Mouse (Mus musculus): ENCODE measurements around the gene Hras. TPM values are rescaled to one million over a fixed set of nuclear protein-coding genes. Genes with fewer than 3 reads are reported as not detected.
A peak's percentile ranks its signal among the peaks of the same experiment; 100 is the strongest.

Hras gene
- total RNA-seq, 2 experiments from 2014 or later = 28.8 to 57.4 TPM

DNA sequence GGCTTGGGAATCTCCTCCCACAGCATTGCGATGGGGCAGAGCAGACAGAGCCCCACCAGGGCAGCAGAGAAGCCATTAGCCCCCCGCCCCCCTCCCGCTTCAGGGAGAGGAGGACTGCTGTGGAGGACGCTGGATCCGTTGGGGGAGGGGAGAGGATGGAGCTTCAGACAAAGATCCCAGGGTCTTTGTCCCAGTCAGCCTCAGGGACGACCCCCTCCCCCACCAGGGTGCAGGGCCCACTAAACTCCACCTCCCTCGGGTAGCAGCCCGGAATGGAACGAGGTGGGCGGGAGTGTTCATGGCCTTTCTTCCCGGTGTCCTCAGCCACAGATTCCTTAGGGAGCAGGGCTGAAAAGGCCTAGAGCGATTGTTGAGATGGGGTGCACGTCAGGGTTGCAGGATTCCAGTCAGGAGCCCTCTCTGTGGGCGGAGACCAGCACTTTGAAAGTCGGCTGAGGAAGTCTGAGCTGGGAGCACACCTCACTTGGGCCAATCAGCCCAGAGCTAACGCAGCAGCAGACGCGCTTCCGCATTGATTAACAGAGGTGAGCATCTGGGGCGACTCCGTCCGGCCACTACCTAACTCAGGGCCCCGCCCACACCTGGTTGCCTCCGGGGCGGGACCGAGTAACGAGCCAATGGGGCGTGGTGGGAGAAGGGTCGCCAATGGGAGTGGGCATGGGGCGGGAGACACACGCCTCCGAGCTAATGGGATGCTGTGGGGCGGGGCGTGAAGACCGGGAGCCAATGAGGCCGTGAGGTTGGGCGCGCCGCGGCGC, 21.5 kb upstream of the Hras start, which contains the start of gene Rassf7:
Gene Rassf7 (plus strand): TSS at position 760 of the 779 bp plus-strand sequence.
- peak; percentile 86 for ATAC-seq (replicated peaks; ENCODE audit: poor library complexity, severe bottlenecking)

DNA sequence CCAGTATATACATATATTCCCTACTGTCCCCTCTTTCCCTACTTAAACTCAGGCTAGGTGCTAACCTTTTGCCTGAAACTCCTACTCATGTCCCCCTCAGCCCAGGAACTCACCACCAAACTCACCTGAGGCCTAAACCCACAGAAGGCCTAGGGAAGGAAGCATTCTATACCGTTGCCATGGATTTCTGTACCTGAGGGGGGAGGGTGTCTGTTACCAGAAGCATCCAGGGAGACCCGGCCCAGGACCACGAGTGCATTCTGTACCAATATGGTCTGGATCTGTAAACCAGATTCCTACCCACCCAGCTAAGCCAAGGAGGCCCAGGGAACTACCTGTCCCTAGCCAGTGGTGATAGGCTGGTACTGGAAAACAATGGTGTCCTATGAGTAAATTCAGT, 20.5 kb upstream of the Hras start:
- ATAC-seq (replicated peaks; ENCODE audit: poor library complexity, severe bottlenecking) = no peak

DNA sequence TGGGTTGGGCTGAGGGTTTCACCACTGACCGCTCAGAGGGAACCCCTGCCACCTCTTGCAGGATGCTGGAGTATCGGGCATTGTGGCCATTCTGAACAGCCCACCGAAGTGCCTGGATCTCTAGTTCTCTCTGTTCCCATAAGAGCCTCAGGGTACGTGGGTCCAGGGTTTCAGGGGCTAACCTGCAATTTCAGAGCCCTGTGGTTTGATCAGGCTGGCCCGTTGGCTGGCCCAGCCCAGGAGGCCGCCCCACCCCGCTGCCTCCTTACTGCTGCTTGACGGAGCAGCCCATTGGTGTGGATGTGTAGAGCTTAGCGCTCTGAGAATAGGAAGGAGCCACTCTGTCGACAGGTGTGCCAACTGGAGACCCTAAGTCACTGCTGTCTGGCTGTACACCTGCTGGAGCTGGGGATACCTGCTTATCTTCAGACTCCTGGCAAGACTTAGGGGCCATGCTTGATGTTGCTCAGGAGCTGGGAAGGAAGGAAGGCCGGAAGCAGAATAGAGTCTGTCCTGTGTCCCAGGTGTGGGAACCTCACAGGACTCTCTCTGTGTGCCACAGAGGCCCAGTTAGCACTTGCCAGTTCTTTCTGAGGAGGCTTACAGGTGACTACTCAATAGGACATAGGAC, 19.9 kb upstream of the Hras start, which contains the start of gene Lmntd2:
Gene Lmntd2 (minus strand): TSS at position 476 of the 631 bp plus-strand sequence.
- no peak for ATAC-seq (replicated peaks; ENCODE audit: poor library complexity, severe bottlenecking)

DNA sequence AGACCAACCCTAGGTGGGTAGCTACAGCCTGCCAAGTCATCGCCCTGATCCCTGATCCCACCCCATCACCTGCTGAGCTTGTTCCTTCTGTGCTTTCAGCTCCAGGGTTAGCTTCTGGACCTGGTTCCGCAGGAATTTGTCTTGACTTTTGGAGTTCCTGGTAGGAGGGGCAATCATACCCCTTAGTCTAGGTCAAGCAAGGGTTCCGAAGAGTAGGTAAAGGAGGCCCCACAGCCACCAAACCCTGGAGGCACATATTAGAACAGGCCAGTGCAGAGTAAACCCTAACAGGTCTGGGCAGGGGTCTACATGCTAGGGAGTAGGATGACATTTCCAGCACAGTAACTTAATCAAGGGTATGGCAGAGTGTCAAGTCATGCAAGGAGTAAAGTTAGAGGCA, 19.3 kb upstream of the Hras start:
- no peak for ATAC-seq (replicated peaks; ENCODE audit: poor library complexity, severe bottlenecking)

DNA sequence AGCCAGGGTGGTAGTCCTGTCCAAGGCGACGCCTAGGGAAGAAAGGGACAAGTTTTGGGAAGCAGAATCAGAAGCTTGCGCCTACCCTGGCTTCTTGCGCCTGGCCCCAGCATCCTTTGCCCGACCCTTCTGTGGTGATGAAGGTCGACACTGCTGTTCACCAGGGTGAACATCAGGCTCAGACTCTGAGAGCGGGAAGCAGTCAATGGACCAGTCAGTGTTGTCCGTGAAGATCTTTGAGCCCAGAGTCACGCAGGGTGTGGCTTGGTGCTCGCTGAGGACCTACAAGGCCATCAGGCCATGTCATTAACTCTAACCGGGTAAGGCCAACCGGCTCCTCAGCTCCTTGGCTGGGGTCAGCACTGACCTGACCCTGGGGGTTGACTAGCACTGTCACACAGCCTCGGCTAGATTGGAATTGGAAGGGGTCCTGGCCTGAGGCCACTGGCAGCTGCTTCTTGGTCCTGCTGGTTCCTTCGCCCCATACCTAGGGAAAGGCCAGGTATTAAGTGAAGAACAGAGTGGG, 16.9 kb upstream of the Hras start:
- no peak for ATAC-seq (replicated peaks; ENCODE audit: poor library complexity, severe bottlenecking)

DNA sequence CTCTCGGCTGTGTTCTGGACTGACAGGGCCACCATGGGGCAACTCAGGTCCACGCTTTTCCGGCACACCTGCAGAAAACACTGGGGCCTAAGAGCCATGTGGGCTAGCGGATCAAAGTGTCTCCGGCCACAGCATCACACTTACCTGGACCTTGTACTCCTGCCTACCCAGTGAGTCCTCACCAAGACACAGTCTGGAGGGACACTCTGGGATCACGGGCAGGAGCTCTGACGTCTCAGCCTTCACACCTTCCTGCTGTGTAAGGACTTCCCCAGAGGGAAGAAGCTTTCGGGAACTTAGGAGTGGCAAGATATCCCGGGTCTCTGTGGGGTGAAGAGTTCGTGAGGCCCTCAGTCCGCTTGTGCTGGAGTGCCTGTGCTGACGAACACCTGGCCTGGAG, 16.3 kb upstream of the Hras start:
- ATAC-seq (replicated peaks; ENCODE audit: poor library complexity, severe bottlenecking) = no peak

DNA sequence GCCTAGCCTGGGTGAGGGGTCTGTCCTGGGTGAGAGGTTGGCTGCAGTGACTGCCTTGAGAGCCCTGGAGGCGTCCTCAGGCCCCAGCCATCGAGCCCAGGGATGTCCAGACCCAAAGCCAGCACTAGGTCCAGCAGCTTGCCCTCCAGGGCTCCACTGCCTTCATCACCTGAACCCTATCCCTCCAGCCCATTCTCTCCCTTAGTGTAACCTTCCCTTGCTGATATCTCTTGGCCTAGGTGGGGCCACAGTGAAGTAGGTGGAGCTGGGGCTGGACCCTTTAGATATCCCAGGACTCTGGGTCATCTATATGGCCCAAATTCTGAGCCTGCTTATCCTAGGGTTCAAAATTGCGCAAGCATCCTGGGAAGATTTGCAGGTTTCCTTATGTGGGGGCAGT, 15.7 kb upstream of the Hras start:
- ATAC-seq (replicated peaks; ENCODE audit: poor library complexity, severe bottlenecking) = no peak

DNA sequence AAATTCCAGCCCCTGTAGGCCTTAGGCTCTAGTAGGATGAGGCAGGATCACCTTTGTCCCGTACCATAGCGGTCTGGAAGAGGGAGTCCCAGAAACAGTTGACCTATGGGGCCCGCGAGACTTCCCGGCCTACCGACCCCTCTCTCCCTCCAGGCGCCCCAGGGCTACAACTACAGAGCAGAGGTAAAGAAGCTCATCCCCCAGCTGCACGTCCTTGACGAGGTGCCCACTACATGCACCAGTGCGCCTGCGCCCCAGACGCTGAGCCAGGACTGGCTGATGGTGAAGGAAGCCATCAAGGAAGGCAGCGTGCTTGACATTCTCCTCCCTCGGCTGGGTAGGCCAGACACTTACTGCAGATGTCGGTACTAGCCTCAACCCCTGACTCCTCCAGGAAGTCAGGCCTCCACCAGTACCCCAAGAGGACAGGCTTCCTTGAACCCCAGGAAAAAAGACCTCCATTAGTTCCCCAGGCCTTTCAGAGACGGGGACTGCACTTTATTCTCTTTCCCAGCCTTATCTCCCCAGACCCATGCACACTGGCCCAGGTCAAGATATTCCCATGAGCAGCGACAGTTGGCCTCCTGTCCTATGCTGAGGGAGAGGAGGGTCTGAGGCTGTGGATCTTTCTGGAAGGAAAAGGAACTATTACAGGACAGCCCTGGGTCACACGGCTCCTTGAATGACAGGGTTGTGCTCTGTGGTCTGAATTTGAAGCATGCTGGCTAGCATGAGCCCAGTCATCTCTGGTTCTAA, 12.6 kb upstream of the Hras start:
- no peak for ATAC-seq (replicated peaks; ENCODE audit: poor library complexity, severe bottlenecking)

DNA sequence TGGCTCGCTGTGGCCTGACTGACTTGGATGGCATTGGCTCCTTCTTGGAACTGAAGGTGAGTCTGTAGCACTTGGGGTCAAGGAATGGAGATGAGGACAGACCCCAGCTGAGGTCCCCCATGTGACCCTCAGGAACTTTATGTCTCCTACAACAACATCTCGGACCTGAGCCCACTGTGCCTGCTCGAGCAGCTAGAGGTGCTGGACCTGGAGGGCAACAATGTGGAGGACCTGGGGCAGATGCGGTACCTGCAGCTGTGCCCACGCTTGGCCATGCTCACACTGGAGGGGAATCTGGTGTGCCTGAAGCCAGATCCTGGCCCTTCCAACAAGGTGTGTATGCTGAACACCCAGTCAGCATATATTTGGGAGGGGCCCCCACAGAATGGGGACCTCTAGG, 11.7 kb upstream of the Hras start:
- no peak for ATAC-seq (replicated peaks; ENCODE audit: poor library complexity, severe bottlenecking)

DNA sequence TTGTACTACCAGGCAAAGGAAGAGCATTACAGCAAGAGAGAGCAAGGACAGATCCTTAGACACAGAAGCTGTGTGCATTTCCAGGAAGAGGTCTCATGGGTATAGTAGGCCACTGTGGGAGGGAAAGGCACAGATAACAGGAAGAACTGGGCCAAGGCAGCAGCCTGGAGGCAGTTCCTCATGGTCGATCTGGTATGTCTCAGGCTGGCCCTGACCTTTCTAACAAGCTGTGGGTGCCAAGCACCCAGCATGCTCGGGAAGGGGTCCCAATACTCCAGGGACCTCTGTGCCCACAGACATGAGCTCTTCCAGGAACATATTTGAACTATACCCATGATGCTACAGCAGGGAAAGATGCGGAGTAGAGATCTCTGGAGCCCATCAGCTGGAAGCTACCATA, 10.7 kb upstream of the Hras start:
- no peak for ATAC-seq (replicated peaks; ENCODE audit: poor library complexity, severe bottlenecking)

DNA sequence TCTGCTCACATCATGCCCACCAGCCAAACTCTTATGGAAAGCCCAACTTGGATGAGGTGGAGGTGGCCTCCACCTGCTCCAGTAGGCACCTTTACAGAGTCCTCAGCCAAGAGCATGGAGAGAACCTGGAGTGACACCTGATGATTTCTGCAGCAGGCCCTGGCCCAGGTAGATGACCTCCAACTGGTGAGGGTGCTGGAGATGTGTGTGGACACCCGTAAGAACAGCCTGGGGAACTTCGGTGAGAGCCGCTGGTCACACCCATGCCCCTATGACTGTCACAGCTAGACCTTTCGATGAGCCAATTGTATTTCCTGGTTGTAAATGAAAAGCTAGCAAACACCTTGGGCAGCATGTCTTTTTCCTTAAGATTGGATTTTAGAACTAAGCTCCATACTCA, 4.3 kb upstream of the Hras start:
- ATAC-seq (replicated peaks; ENCODE audit: poor library complexity, severe bottlenecking) = no peak

DNA sequence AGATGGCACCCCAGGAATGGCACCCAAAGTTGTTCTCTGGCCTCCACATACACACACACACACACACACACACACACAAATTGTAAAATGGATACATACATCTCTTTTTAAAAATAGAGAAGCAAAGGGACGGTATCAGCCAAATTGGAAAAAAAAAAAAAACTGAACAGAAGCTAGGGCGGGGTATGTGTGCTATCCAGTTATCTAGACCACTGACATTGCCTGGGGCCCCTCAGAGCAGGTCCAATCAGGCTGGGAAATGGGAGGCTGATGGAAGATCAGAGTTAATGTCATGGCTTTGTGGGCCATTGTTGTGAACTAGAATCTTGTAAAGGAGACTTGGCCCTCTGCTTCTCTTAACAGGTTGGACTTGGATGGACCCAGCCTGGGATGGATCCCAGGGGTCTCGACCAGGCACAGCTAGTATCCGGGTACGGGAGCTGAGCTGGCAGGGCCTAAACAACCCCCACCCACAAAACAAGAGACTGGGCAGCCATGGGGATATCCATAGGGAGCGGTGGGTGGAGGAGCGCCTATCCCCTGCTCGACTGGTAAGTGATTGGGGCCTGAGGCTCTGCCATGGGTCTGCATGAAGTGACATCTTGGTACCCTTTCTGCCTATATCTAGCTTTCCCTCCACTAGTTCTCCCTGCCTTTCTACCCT, 2.9 kb upstream of the Hras start:
- ATAC-seq (replicated peaks; ENCODE audit: poor library complexity, severe bottlenecking) = no peak

DNA sequence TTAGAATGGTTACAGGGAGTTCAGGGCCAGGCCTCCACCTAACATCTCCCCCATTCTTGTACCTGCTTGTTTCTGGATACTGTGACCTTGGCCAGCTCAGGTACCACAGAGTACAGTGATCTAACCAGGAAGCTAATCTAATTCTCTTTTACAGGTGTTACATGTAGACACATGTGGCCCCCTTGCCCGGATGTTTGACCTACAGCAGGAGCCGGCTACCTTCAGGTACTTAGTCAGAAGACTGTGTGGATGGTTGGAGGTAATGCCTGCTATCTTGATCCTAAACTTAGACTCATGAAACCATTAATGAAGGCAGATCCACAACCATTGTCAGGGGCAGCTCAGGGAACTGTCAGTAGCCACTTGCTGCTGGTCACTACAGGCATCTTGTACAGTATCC, 1.9 kb upstream of the Hras start:
- no peak for ATAC-seq (replicated peaks; ENCODE audit: poor library complexity, severe bottlenecking)

DNA sequence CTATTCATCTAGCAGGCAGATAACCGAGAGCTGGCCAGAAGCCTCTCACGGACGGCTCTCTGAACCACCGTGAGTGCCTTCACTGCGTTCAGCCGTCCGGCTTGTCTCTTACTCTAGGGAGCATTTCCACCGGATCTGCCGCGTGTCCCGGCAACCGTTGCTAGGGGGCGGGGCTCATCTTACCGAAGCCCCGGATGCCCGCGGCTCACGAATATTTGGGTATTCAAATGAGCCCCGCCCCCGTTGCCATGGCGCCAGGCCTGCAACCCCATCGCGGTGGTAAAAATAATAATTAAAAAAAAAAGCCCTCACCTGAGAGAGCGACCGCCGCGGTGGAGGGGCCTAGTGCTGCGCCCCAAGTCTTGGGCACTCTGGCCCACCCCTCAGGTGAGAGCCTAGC, 1.0 kb upstream of the Hras start:
- peak; percentile 65 for ATAC-seq (replicated peaks; ENCODE audit: poor library complexity, severe bottlenecking)

DNA sequence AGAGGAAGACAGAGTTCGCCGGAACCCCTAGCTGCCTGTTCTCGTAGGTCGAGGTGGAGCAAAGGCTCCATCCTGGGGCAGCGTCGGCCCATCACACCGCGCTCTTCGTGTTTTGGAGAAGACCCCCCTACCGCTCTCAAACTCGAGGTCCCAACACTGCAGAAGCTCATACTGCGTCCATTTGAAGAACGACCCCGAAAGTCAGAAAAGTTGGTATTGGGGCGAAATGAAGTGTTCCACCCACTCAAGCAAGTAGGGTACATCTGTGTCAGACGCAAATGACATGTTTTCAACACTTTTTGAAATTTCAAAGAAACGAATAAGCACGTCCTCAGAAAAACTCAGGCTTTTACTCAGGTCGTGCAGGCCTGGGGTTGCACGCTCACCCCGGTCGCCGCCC, 604 bp upstream of the Hras start:
- peak; percentile 42 for ATAC-seq (replicated peaks; ENCODE audit: poor library complexity, severe bottlenecking)

DNA sequence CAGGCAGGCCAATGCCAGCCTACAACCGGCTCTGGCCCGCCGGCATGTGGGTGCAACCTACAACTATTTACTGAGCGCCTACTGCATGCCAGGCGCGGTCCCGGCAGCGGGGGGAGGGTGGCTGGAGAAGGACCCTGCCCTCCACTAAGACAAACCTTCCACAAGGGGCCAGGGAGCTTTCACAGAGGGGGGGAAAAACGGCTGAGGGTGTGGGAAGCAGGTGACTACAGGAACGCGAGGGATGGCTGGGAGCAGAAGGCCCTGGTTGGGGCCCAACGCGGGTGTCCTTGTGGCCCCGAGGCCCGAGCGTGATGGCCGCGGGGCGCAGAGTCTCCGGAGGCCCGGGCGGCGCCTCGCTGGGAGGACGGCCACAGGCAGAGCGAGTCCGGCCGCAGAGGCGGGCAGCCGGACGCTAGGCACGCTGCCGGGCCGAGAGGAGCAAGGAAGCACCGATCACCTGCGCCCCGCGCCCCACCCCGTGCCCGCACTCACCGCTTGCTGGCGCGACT, 403 bp downstream of the Hras start:
- ATAC-seq (replicated peaks; ENCODE audit: poor library complexity, severe bottlenecking) = peak; percentile 4; the same call in 1 of the 2 replicates

DNA sequence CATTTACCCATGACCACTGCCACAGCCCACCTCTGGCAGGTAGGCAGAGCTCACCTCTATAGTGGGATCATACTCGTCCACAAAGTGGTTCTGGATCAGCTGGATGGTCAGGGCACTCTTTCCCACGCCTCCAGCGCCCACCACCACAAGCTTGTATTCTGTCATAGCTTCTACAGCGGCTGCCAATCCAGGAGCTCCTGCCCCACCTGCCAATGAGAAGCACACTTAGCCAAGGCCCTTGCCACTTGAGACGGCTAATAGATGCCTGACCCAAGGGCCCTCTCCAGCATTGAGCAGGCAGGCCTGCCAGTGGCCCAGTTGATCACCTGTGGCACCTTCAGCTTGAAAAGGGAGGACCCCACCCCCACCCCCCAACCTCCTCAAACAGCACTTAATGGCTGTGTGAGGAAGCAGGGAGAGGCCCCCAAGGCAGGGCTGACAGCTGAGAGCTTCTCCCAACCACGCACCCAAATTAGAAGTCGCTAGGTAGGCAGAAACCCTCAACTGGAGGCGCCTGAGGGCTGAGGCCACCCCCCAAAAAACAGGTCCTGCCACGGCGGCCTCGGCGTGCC, 943 bp downstream of the Hras start:
- no peak for ATAC-seq (replicated peaks; ENCODE audit: poor library complexity, severe bottlenecking)

DNA sequence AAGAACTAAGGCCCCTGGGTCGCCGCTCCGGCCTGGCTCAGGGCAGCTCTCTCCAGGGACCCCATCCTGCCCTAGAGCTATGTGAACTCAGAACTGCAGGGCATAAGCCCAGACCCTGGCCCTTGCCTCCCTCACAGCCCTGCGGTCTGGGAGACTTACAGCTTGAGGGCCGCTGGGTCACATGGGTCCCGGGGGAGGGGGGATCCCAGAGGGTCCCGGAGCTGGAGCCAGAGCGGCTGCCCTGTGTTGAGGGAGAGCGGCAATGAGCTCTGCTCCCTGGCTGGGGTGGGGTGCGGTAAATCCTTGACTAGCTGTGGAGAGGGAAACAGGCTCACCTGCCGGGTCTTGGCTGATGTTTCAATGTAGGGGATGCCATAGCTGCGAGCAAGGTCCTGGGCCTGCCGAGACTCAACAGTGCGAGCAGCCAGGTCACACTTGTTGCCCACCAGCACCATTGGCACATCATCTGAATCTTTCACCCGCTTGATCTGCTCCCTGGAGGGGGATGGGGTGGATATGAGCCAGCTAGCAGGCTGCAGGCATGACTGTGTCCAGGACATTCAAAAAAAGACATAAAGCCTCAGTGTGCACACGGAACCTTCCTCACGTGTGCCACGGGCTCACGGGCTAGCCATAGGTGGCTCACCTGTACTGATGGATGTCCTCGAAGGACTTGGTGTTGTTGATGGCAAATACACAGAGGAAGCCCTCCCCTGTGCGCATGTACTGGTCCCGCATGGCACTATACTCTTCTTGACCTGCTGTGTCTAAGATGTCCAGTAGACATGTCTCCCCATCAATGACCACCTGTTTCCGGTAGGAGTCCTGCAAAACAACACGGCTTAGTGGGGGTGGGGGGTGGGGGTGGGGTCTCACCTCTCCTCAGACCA, 1.8 kb downstream of the Hras start:
- ATAC-seq (replicated peaks; ENCODE audit: poor library complexity, severe bottlenecking) = no peak

DNA sequence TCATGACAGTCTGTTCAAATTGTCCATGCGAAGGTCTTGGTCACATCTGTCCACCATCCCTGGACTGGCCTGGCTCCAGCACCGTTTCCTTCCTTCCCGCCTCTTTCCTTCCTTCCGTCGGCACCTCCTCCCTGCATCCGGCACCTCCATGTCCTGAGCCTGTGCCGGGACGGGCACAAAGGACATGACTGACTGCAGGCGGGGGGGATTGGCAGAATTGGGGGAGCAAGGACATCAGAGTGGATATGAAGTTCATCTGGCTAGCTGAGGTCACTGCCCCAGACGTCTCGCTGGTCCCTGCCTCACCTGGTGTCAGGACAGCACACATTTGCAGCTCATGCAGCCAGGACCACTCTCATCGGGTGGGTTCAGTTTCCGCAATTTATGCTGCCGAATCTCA, 2.8 kb downstream of the Hras start:
- ATAC-seq (replicated peaks; ENCODE audit: poor library complexity, severe bottlenecking) = no peak
